Mouse (Mus musculus) ES-CJ7 (cell line): Measurements from ENCODE around the gene Klhl11.

Experiments used
- DNase-seq: peaks from one replicate; pipeline ENCODE4 v3.0.0; 2011; ENCODE audit warnings: low read depth, low spot score

Klhl11 gene

DNA sequence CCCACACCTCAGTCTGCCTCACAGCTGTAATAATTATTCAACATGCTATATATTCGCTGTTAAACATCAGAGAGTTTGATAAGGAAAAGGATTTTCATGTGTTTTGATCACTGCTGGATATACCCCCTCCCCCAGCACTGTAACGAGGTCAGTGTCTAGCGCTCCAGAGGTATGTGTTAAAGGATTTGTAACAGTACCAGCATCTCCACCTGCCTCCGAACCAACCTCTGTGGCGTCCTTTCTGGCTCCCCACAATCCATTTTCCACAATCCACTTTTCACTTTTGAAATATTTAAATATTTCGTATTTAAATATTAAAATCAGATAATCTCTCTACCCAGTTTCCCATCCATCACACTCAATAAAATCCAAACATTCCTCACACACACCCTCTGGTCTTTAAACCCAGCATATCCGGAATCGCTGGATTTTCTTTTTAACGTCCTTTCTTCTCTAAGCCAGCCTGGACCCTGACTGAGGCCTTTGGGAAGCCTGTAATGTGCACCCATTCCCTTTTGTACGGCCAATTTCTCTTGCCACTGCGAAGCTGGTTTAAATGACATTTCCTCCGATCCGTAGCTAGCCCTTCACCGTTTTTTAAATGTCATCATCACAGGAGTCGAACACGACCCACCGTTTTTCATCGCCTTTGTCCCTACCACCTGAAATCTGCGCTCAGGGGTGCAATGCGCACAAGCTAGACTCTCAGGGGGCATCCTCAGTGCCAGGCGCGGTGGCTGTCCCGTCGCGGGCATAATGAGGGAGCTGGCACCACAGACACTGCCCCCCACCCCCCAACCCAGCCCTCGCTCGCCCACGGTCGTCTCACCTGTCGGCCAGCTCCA is 967 bp downstream of the Klhl11 start:
- DNase-seq: no peak

DNA sequence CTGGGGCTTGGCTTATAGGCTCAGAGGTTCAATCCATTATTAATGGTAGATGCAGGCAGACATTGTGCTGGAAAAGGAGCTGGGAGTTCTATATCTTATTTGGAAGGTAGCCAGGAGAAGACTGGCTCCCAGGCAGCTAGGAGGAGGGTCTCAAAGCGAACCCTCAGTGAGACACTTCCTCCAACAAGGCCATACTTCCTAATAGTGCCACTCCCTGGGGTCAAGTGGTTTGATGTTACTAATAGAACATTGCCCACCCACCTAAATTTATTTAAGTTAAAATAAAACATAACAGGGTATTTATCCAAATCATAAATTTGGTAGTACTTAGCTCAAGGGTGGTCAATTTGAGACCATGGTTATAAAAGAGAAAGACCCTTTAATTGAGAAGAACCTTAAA is 6.7 kb downstream of the Klhl11 start:
- DNase-seq: no peak

DNA sequence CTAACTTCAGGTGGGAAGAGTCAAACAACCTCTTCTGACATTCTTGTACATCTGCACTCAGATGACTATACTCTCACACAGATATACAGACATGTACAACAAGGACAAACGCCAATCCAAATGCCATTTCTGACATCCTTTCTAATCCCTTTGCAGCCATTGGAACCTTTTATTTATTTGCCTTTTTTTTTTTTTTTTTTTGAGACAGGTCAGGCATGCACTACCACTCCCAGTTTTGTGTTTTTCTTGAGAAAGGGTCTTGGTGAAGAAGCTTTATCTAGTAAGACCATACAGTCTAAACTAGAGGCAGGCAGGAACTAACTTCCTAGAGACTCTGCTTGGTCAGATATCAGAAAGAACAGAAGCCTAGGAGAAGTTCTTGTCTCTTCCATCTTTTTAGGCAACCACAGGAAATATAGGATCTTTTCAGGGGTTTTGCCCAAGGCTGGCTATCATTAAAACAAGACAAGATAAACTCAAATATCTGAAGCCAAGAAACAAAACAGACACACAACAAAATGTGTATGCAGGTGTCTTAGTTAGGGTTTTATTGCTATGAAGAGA is 7.2 kb downstream of the Klhl11 start:
- DNase-seq: no peak

DNA sequence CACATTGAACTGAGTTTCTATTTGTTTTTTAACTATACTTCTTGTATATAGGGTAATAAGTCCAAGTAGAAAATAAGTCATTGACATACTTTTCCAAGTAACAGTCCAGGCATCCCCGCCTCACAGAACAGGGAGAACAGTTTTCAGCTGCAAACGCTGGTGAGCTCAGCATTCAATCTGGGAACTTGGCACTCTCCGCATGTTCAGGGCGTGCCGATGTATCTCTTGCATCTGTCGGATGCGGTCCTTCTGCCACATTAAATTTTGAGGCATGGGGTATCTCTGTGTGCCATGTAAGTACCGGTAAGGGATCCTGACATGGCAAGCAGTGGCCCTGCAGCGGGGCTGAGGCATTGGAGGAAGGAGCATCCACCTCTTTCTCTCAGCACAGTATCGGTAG is 9.8 kb downstream of the Klhl11 start:
- no peak for DNase-seq

DNA sequence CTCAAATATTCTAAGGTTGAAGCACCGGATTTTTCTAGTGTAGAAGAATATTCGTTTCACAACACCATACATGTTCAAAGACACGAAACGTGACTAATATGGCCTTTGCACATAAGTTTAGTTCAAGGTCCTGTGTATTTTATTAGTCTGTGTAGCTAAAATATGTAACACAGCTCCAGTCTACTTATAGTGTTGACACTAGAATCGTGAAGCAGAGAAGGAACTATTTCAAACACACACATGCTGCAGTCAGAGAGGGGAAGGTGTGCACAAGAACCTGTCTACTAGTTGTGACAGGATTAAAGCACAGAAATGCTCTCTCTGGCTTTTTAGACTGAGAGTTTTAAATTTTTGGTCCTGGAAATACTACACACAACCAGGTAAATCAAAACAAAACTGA is 14.8 kb downstream of the Klhl11 start:
- DNase-seq: no peak

DNA sequence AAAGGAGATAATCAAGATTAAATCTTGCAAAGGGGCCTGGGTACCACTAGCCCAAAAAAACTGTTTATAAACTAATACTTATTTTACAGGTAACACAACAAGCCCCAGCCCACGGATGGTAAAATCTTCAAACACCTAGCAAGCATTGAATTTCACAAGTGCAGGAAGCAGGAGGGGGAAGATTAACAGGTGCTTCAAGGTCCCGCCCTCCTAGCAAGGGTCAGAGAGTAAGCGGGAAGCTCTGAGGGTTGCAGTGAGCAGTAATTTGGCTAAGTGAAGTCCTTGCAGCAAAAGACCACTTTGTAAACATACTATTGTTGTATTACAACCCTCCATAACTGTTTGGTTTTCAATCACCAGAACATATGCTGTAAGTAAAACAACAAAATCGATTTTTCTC is 15.3 kb downstream of the Klhl11 start:
- DNase-seq: no peak

DNA sequence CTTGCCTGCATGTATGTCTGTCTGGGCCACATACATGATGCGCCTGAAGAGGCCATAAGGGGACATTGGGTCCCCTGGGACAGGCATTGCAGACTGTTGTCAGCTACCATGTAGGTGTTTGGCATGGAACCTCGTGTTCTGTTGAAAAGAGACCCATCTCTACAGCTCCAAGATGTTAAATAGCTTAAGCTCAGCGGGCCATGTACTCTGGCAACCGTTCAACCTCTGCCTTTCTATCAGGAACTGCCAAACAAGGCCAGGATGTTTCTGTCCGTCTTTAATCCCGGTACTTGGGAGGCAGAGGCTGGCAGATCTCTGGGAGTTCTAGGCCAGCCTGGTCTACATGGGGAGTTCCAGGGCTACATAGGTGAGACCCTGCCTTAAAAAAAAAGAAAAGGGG is 29.9 kb downstream of the Klhl11 start:
- no peak for DNase-seq

DNA sequence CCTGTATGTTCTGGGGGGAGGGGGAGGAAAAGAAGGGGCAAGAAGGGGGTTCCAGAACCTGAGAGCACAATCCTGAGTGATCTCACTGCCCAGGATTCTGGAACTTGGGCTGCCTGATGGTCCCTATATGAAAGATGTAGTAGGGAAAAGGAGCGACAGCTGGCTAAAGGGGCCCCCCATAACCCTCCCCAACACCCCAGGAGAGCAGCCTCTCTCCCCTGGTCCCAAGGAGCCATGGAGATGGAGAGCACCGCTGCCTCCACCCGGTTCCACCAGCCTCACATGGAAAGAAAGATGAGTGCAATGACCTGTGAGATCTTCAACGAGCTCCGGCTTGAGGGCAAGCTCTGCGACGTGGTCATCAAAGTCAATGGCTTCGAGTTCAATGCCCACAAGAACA is 30.7 kb downstream of the Klhl11 start, which contains the start of the genes Nt5c3b and Klhl10:
Nt5c3b (minus strand) TSS at position 12 of the 400 bp plus-strand sequence.
Klhl10 (plus strand) TSS at position 121 of the 400 bp plus-strand sequence.
- DNase-seq: no peak

DNA sequence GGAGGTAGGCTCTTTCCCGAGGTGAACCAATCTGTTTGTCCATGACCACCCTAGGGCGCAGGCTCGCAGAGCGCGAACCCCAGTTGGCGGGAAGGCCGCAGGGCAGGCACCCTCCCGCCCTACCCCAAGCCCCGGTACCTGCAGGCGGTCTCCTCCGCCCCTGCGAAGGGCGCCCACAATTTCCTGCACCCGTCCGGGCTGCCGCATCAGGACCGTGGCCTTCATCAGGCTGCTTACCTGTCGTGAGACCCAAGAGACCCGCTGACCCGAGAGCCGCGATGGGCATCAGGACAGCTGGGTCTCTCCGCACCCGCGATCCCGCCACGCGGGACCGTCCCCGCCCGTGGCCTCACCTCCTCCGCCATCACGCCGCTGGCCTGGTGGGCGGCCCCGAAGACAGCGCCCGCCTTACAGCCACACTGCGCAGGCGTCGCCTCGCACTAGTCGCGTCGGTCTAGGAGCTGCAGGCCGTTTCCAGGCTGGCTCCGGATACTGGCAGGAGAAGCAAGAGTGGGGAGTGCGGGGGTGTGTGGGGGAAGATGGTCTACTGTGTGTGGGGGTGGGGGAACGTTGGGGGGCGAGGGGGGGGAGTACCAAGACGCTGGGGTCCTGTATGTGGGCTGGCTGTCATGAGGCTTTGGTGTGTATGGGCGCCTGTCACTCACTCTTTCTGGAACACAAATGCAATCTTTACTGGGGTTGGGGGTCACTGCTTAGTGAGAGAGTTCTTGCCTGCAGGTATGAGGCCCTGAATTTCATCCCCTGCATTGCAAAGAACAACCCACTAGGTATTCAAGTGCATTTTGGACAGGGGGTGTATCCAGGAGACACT is 31.6 kb downstream of the Klhl11 start:
- peak; percentile 76 for DNase-seq

DNA sequence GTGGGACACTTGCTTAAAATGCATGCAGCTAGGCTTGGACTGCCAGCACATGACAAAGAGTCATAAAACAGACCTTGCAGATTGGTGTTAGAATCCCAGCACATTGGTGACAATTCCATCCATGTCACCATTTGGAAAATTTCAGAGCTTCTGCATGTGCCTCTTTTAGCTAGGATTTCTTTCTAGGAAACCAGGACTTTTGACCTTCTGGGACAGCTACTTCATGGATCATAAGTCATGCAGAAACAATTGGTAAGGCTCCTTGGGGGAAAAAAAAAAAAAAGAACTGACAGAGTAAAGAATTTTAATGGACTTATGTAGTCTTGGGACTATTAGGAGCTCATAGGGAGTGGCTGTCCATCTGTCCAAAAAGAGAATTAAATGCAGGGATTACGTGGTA is 34.6 kb downstream of the Klhl11 start:
- DNase-seq: no peak

DNA sequence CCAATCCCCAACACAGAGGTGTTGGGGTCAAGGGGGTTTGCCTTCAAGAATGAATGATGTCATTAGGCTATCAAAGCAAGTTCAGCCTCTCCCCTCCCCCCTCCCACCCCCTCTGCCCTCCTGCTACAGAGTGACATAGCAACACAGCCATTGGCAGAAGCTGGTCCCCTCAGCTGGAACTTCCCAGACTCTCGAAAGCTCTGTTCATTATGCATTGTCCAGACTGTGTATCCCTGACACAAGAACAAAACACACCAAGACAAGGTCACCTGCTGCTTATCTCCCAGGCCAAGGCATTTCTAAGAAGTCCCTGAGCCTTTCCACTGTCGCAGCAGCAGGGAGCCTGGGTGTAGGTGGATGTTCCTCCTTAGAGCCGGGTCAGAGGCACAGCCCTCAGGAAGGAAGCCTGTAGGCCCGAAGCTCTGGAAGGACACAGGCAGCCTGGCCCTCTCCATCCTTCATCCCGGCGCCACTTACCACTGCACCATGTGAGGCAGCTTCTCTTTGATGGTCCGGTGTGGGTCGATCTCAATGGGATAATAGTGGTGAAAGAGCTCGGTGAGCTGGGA is 36.8 kb downstream of the Klhl11 start:
- DNase-seq: no peak

DNA sequence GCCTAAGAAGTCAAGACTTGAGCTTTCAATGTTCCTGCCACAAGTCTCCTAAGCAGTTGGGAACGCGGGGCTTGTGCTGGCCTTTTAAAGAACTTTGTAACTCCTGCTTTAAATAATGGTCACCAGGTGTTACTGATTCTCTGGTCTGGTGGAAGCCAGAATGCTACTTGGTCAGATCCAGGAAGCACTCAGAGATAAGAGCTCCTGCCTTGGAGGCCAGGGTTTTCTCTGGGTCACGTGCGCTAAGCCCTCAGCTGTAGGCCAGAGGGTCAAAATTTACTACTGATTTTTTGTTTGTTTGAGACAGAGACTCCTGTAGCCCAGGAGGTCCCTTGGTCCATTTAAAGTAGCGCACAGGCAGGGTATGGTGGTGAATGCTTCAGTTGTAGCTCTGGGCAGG is 40.5 kb downstream of the Klhl11 start:
- DNase-seq: no peak

DNA sequence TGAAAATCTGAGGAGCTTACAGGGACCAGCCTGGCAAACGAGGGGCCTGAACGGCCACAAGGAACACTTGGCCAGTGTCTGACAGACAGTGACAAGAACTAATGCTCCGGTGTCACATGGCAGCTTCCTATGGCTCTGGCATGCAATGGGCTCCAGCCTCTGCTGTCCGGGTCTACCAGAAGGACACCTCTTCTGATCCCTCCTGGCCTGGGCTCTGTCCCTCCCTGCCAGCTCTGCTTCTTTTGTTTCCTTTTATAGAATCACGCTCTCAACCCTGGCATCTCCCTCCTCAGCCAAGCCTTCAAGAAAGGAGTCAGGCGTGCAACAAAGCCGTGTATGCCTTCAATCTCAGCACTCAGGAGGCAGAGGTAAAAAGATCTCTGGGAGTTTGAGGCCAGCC is 42.5 kb downstream of the Klhl11 start:
- no peak for DNase-seq

DNA sequence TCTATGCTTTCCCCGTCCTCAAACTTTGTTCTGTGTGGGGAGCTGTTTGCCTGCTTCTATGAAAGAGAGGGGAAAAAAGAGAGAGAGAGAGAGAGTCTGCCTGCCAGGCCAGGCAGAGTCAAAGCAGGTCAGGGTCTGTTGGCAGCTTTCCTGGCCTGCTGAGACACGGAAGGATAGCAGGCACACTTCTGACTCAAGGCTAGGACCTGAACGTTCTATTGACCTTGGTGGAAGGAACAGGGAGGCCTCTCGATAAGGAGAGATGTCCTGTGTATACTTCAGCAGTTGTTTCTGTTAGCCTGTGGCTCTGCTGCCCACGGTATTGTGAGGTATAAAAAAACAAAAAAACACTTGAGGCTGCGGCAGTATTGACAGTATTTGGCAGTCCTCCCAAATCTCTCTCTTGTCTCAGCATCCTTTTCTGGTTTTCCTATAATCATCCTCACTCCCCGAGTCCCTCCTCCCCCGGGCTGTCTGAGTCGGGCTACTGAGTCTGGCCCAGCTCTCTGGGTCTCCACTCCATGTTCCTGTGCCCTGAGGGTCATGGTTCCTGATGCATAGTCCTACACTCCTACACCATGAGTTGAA is 43.8 kb downstream of the Klhl11 start:
- no peak for DNase-seq

DNA sequence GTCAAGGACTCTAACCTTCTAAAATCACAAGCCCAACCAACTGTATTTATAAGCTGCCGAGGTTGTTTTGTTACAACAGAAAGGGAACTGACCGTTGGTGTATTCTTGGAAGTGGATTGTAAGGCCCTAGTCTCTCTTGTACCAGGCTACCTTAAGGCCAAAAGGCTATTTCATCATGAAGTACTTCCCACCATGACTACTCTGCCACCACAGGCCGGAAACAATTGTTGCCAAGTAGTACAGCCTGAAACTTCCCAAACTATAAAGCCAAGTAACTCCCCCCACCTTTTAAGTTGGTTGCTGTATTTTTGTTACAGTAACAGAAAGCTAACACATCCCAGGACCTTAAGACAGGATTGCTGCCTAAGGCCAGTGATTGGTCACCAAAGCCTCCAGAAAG is 45.7 kb downstream of the Klhl11 start:
- no peak for DNase-seq

DNA sequence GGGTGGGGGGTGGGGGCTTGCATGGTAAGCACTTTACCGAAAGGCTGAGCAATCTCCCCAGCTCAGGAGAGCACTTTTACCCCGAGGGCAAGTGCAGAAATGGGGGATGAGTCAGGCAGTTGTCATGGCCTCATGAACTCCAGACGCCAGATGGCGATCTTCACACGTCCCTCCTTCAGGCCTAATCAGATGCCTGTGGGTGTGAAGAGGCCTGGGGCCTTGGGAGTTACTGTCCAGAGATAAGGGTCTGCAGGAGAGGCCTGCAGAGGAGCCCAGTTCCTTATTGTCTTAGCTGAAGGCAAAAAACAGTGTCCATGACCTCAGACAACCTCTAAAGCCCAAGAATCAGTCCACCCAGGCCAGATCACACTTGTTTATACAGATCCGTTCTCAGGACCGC is 46.7 kb downstream of the Klhl11 start:
- DNase-seq: peak; percentile 94

DNA sequence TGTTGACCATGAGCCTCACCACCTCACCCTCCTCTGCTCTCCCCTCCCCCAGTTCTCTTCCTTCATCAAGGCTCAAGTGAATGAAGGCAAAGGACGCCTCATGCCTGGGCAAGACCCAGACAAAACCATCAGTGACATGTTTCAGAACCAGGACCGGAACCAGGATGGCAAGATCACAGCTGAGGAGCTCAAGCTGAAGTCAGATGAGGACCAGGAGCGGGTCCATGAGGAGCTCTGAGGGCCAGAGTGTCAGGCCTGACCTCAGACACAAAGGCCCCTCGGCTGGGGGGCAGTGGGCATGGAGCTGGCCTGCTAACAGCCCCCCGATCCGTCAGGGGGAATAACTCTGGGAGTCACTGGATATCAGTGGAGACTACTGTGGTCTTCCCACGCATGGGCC is 48.7 kb downstream of the Klhl11 start:
- DNase-seq: no peak

DNA sequence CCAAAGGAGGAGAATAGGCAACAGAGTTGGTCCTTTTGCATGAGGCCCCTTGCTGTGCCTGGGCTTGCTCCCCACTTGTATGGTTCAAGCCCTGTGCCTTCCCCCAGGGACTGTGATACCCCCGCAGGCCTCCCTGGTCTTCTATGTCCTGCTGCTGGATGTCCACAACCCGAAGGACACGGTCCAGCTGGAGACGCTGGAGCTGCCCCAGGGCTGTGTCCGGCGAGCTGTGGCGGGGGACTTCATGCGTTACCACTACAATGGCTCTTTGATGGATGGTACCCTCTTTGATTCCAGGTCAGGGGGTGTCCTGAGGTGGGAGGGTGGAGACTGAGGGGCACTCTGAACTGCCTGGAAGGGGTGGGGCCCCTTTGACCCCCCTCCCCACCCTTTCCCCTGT is 51.0 kb downstream of the Klhl11 start:
- DNase-seq: no peak

DNA sequence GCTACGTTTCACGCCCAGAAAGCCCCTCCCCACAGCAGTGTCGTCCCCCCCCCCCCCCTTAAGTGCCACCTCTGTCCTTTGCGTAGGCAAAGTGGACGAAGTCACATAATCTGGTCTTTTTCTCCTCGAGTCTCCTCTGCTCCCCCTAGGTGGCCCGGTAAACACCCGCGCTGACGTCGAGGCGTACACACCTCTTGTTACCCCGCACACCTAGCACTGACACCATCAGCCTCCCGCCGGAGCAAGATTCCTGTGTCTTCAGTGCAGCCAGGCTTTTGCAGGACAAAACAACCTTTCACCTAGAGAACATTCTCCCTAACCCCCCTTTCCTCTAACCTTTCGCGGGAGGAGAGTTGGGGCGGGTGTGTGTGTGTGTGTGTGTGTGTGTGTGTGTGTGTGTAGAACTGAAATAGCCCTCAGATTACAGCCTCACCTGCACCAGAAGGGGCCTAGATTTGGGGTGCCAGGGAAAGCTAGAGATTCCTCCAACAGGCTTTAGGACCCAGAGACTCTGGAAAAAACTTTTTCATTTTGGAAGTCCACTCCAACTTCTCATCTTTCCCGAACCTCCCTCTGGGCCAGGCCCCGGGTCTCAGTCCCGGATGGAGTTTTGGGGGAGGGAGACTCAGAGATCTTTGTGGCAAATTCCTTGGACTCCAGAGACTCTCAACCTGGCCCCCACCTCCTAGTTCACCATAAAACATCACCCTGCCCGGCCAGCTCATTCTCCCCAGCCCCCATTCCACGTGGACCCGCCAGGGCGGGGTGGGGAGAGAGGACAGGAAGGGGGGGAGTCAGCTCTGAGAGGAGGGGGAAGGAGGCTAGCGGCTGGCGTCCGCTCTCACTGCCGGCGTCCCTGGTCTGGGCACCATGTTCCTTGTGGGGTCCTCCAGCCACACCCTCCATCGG is 57.4 kb downstream of the Klhl11 start, which contains the start of gene Fkbp10:
Fkbp10 (plus strand) TSS at position 784 of the 909 bp plus-strand sequence.
- DNase-seq: peak; percentile 62
